Mouse (Mus musculus) heart, postnatal 0 days (tissue): Measurements from ENCODE around the gene P2rx1.

Source experiments
- CTCF ChIP-seq: IDR thresholded peaks from 2 replicates; pipeline ENCODE4 v1.5.1; 2016; ENCODE audit warnings: antibody characterized with exemption, control low read depth, low read depth
- EP300 ChIP-seq: IDR thresholded peaks from 2 replicates; pipeline ENCODE4 v1.6.1; 2016; ENCODE audit warnings: antibody characterized with exemption, low read depth

DNA sequence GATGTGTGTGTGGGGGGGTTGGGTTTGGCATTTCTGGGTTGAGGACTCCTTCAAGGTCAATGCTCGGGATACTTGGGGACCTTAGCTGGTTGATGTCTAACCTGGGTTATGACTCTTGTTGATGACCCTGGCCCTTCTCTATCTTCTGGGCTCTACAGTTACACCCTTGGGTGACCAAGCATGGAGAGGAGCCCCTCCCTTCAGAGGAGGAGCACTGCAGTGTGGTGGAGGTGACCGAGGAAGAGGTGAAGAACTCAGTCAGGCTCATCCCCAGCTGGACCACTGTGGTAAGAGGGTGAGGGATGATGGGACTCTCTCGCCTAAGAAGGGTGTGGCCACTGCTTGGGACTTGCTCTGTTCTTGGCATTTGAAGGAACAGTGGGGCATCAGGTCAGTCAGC, 38.8 kb downstream of the P2rx1 start:
- TF ChIP-seq CTCF (no peak), EP300 (no peak)
